Mouse (Mus musculus): ENCODE data around the gene Naga. TPM values are rescaled to one million over a fixed set of nuclear protein-coding genes. Genes with fewer than 3 reads are reported as not detected.

The Naga gene
- total and polyA plus RNA-seq, 3 experiments: 17.7 to 28.2 (median 18.7) TPM

GRCm38 (mm10) chr15:82361459-82362018 lies 22.8 kb upstream of the Naga start (continued):
- no peak for TF ChIP-seq ZMIZ1 (IDR thresholded peaks at IDR 0.05; ENCODE audit: low read depth, low read length)
- TF ChIP-seq ELF1 (IDR thresholded peaks at IDR 0.05; ENCODE audit: low read depth, low read length): 0 out of 2 replicates have a peak, but pooled peaks have one; percentile 33
- no peak for TF ChIP-seq TCF12 (IDR thresholded peaks at IDR 0.05; ENCODE audit: low read depth, low read length)
- peak; percentile 20 for TF ChIP-seq RAD21 (IDR thresholded peaks at IDR 0.05; ENCODE audit: low read depth, low read length)
- no peak for TF ChIP-seq E2F4 (IDR thresholded peaks at IDR 0.05; ENCODE audit: insufficient replicate concordance, low read depth, low read length)
- no peak for TF ChIP-seq JUND (conservative IDR thresholded peaks at IDR 0.05; ENCODE audit: low read depth, low read length)

- Histone ChIP-seq H3K9ac (ENCODE audit: insufficient read depth, low read depth) (no peak overlapping the region), H3K79me2 (replicated peaks; ENCODE audit: control insufficient read depth, extremely low read depth, insufficient read depth, poor library complexity, severe bottlenecking) (peaks cover 1% of the 10 kb centered on the region; the same call in 1 of the 2 replicates), H3K4me1 (ENCODE audit: control insufficient read depth in 1 of 2, insufficient read depth in 2 of 2) (peaks cover 0 to 4% of the 10 kb centered on the region in 2 experiments; a peak in 2 of 4 replicates), H3K9me3 (replicated peaks; ENCODE audit: low read length) (peaks cover 2% of the 10 kb centered on the region), H3K4me3 (replicated peaks in 1 of 3; ENCODE audit: low read depth in 2 of 3, low read length in 2 of 3, poor library complexity in 1 of 3) (no peak overlapping the region), H3K27me3 (replicated peaks) (no peaks in the 10 kb centered on the region), H3K27ac (ENCODE audit: insufficient read depth, low read depth) (no peak overlapping the region), H3K4me2 (ENCODE audit: insufficient read depth, low read depth, poor library complexity, severe bottlenecking) (no peak overlapping the region), H3K36me3 (replicated peaks in 1 of 2; ENCODE audit: control insufficient read depth in 1 of 2, insufficient read depth in 1 of 2, low read length in 1 of 2) (no peaks in the 10 kb centered on the region)
- dilution Hi-C loops (cut with MboI; ENCODE audit: extremely low pct_ligation_motif_present, extremely low pct_unique_long_range_greater_than_20kb, low sequenced_read_pairs): no loop called here
- TF ChIP-seq NRF1 (IDR thresholded peaks at IDR 0.05; ENCODE audit: low read depth, low read length) (no peak), MAFK (IDR thresholded peaks at IDR 0.05; ENCODE audit: insufficient replicate concordance, low read length) (no peak), BHLHE40 (IDR thresholded peaks at IDR 0.05; ENCODE audit: low read depth, low read length) (no peak), MAX (IDR thresholded peaks at IDR 0.05; ENCODE audit: low read length) (no peak), GABPA (IDR thresholded peaks at IDR 0.05; ENCODE audit: insufficient replicate concordance, low read depth, low read length) (no peak), IRF4 (IDR thresholded peaks at IDR 0.05; ENCODE audit: low read depth, low read length) (no peak), ZKSCAN1 (IDR thresholded peaks at IDR 0.05; ENCODE audit: borderline replicate concordance, low read depth, low read length) (no peak), TCF12 (IDR thresholded peaks at IDR 0.05; ENCODE audit: low read depth, low read length) (no peak), MEF2A (IDR thresholded peaks at IDR 0.05; ENCODE audit: borderline replicate concordance, low read depth, low read length) (no peak), MYC (IDR thresholded peaks at IDR 0.05; ENCODE audit: low read depth, low read length) (no peak), SIN3A (IDR thresholded peaks at IDR 0.05; ENCODE audit: low read length) (no peak)
- in situ Hi-C loops (cut with MboI; ENCODE audit: low pct_ligation_motif_present, low pct_unique_long_range_greater_than_20kb, low sequenced_read_pairs): loop anchor here (10.0 kb wide), 1 partner anchor 56 kb away; no protein-coding TSS in a partner anchor
- no peak for DNase-seq (ENCODE audit: extremely low read depth)
Observed at GRCm38 (mm10) chr15:82358431-82359260, 19.9 kb upstream of the Naga start.
